Mouse (Mus musculus): ENCODE results near the gene Gm5447. TPM values are rescaled to one million over a fixed set of nuclear protein-coding genes. Genes with fewer than 3 reads are reported as not detected.

The Gm5447 gene
- total and polyA plus RNA-seq, 2 experiments from 2014 or later: not detected

GRCm38 (mm10) chr13:31023664-31024063 lies 49.7 kb downstream of the Gm5447 start:
- DNase-seq (ENCODE audit: low spot score) (no peak), ATAC-seq (ENCODE audit: low FRiP score) (no peak)
- no peak for TF ChIP-seq CTCF (IDR thresholded peaks at IDR 0.05)
- Histone ChIP-seq H3K4me2 (ENCODE audit: low read depth, low read length, poor library complexity, severe bottlenecking) (no peak overlapping the region), H3K9ac (replicated peaks; ENCODE audit: low read length, poor library complexity, severe bottlenecking) (no peak overlapping the region), H3K4me3 (ENCODE audit: low read depth, low read length) (no peak overlapping the region), H3K27me3 (ENCODE audit: insufficient read depth, low read length) (no peaks in the 10 kb centered on the region), H3K27ac (ENCODE audit: low read depth, low read length) (no peak overlapping the region), H3K36me3 (ENCODE audit: insufficient read depth, low read length) (no peaks in the 10 kb centered on the region), H3K4me1 (ENCODE audit: insufficient read depth, low read length) (no peaks in the 10 kb centered on the region), H3K9me3 (ENCODE audit: low read length) (no peaks in the 10 kb centered on the region)
- WGBS: 81% methylated on average over 3 of the region's 3 CpGs

Other genes with a start within 250 kb of the Gm5447 start
- 0.19 and 0.44 TPM in 2 replicates for gene Irf4, start 225.0 kb upstream of the Gm5447 start, total RNA-seq (2014; rRNA removed)
- 0.02 and 0.05 TPM in 2 replicates for gene Irf4, start 225.0 kb upstream of the Gm5447 start, polyA plus RNA-seq (2015; fragmentation: Nextera tagmentation; extraction: Ambion mirVana)
- gene Hus1b, start 26.4 kb upstream of the Gm5447 start, total RNA-seq (2014; rRNA removed): 0.66 and 0.99 TPM in 2 replicates
- gene Hus1b, start 26.4 kb upstream of the Gm5447 start, polyA plus RNA-seq (2015; fragmentation: Nextera tagmentation; extraction: Ambion mirVana): not detected in 2 replicates
- 57.5 and 71.7 TPM in 2 replicates for gene Exoc2, start 111 bp upstream of the Gm5447 start, total RNA-seq (2014; rRNA removed)
- 38.2 and 40.0 TPM in 2 replicates for gene Exoc2, start 111 bp upstream of the Gm5447 start, polyA plus RNA-seq (2015; fragmentation: Nextera tagmentation; extraction: Ambion mirVana)